In genomic region chr4:139202556-139202955, GRCm38 (mm10) we compare ENCODE assay signal across 17 mouse cellular contexts. TPM values are rescaled to one million over a fixed set of nuclear protein-coding genes. Genes with fewer than 3 reads are reported as not detected.
A peak's percentile ranks its signal among the peaks of the same experiment; 100 is the strongest.
DNase-seq lines count a peak whose midpoint lies in the region; ATAC-seq lines count a peak whose summit lies in the region.
"Had no signal": no experiment of that assay in that cellular context is flagged by ENCODE, and none has a peak within 500 bp of the region (broad histone marks: within the 10 kb centered on the region; RNA-seq: fewer than 3 reads in every experiment).

No protein-coding gene starts in this region.

- no peaks in the 10 kb centered on the region for H3K27me3 ChIP-seq in heart, embryonic 15.5 days
- no peaks in the 10 kb centered on the region for H3K27me3 ChIP-seq in midbrain, embryonic 15.5 days (replicated peaks)
- H3K27me3 ChIP-seq: embryonic facial prominence, embryonic 15.5 days; forebrain, embryonic 12.5 days; hindbrain, embryonic 15.5 days; liver, embryonic 15.5 days; midbrain, embryonic 12.5 days; neural tube, embryonic 15.5 days had no signal

- no peak overlapping the region for H3K4me3 ChIP-seq in heart, embryonic 15.5 days
- no peak overlapping the region for H3K4me3 ChIP-seq in midbrain, embryonic 15.5 days
- H3K4me3 ChIP-seq: embryonic facial prominence, embryonic 15.5 days; forebrain, embryonic 12.5 days; hindbrain, embryonic 15.5 days; liver, embryonic 15.5 days; midbrain, embryonic 12.5 days; neural tube, embryonic 15.5 days had no signal

- ATAC-seq in heart, embryonic 15.5 days (replicated peaks; ENCODE audit: insufficient number of reproducible peaks, insufficient read depth, low FRiP score, low read depth) = no peak
- ATAC-seq in midbrain, embryonic 15.5 days (replicated peaks) = no peak
- ATAC-seq: intestine, embryonic 16.5 days had no signal

- 26% methylated on average over 7 of the region's 7 CpGs for WGBS in heart, embryonic 15.5 days
- WGBS in midbrain, embryonic 15.5 days = 72% methylated on average over 7 of the region's 7 CpGs

- DNase-seq in adrenal gland, adult (ENCODE audit: inconsistent age in 2 of 2, low spot score in 1 of 2) = peak; percentile 67 to 86
- no peak for DNase-seq in adrenal gland, postnatal 4 days (ENCODE audit: low spot score in 2 of 2)
- DNase-seq in heart, adult 18-20 months = no peak
- DNase-seq in ovary, postnatal 36 days (ENCODE audit: low spot score) = peak; percentile 49
- DNase-seq in ovary, postnatal 10 days (ENCODE audit: low spot score) = no peak
- DNase-seq in left cerebral cortex, postnatal 36 days (ENCODE audit: low spot score in 2 of 2) = no peak
- DNase-seq: cerebellum, adult 9-11 months; layer of hippocampus, adult 9-11 months had no signal

- H3K4me2 ChIP-seq in heart, embryonic 15.5 days = no peak overlapping the region
- H3K4me2 ChIP-seq in midbrain, embryonic 15.5 days = no peak overlapping the region
- H3K4me2 ChIP-seq: embryonic facial prominence, embryonic 15.5 days; forebrain, embryonic 12.5 days; hindbrain, embryonic 15.5 days; liver, embryonic 15.5 days; midbrain, embryonic 12.5 days; neural tube, embryonic 15.5 days had no signal

- peaks cover 81% of the 10 kb centered on the region for H3K4me1 ChIP-seq in heart, embryonic 15.5 days (replicated peaks)
- no peaks in the 10 kb centered on the region for H3K4me1 ChIP-seq in midbrain, embryonic 15.5 days

- intact Hi-C loops in left cerebral cortex, postnatal 36 days (cut with DNase I) = no loop called here

- 0 out of 2 replicates have a peak overlapping the region, but pooled peaks have one; percentile 1 for H3K27ac ChIP-seq in heart, embryonic 15.5 days
- no peak overlapping the region for H3K27ac ChIP-seq in midbrain, embryonic 15.5 days
- H3K27ac ChIP-seq: embryonic facial prominence, embryonic 15.5 days; forebrain, embryonic 12.5 days; hindbrain, embryonic 15.5 days; liver, embryonic 15.5 days; midbrain, embryonic 12.5 days; neural tube, embryonic 15.5 days had no signal

- H3K9me3 ChIP-seq in heart, embryonic 15.5 days (replicated peaks) = no peaks in the 10 kb centered on the region
- no peaks in the 10 kb centered on the region for H3K9me3 ChIP-seq in midbrain, embryonic 15.5 days
- H3K9me3 ChIP-seq: embryonic facial prominence, embryonic 15.5 days; forebrain, embryonic 12.5 days; hindbrain, embryonic 15.5 days; liver, embryonic 15.5 days; midbrain, embryonic 12.5 days; neural tube, embryonic 15.5 days had no signal

- peaks cover 5% of the 10 kb centered on the region; the same call in 1 of the 2 replicates for H3K36me3 ChIP-seq in heart, embryonic 15.5 days
- no peaks in the 10 kb centered on the region for H3K36me3 ChIP-seq in midbrain, embryonic 15.5 days (replicated peaks)
- H3K36me3 ChIP-seq: hindbrain, embryonic 15.5 days; liver, embryonic 15.5 days had no signal

- H3K9ac ChIP-seq in heart, embryonic 15.5 days = no peak overlapping the region
- H3K9ac ChIP-seq in midbrain, embryonic 15.5 days = no peak overlapping the region
- H3K9ac ChIP-seq: embryonic facial prominence, embryonic 15.5 days; forebrain, embryonic 12.5 days; hindbrain, embryonic 15.5 days; liver, embryonic 15.5 days; midbrain, embryonic 12.5 days; neural tube, embryonic 15.5 days had no signal

RNA-seq across cellular contexts. Expression of gene Capzb, which starts 9.9 kb away (rescaled TPM):
- 100 to 1,000 TPM; 343 to 361 TPM for total RNA-seq in adrenal gland, postnatal 4 days (2021)
- 363 and 375 TPM in 2 replicates for polyA plus RNA-seq in heart, embryonic 15.5 days (2015; fragmentation: Nextera tagmentation; extraction: Ambion mirVana)
- total RNA-seq in heart, adult 18-20 months (2021) = 100 to 1,000 TPM; 356 to 380 TPM
- 100 to 1,000 TPM; 343 to 354 TPM for total RNA-seq in left cerebral cortex, postnatal 36 days (2021)
- polyA plus RNA-seq in midbrain, embryonic 15.5 days (2015; fragmentation: Nextera tagmentation; extraction: Ambion mirVana) = 330 and 331 TPM in 2 replicates

Comparison
In these comparisons a context has a peak if more than half of its experiments do, and no peak if none do; other contexts are left out.
1. DNase-seq: peak in adrenal gland, adult (2 of 2) and ovary, postnatal 36 days (single experiment); none in adrenal gland, postnatal 4 days (0 of 2), heart, adult 18-20 months (0 of 2), ovary, postnatal 10 days (single experiment) and left cerebral cortex, postnatal 36 days (0 of 2).